Mouse (Mus musculus) spleen, adult 2 months (tissue): ENCODE measurements around the gene Tom1l2.

Experiments used
- CTCF ChIP-seq: fragments of 200-500 bp; IDR thresholded peaks from 2 replicates; pipeline ENCODE4 v1.5.1; 2011; ENCODE audit warnings: mild to moderate bottlenecking, inconsistent platforms; ENCODE audit not compliant: insufficient read depth, insufficient read length, insufficient replicate concordance; ENCODE audit errors: extremely low read depth
- POLR2A ChIP-seq: fragments of 200-500 bp; IDR thresholded peaks from 2 replicates; pipeline ENCODE4 v1.6.1; 2011; ENCODE audit warnings: low read depth, low read length, inconsistent platforms

- no peak for TF ChIP-seq CTCF
- TF ChIP-seq POLR2A, result no peak
Observed at GRCm38 (mm10) chr11:60209933-60210249, 142.8 kb downstream of the Tom1l2 start.
